Mouse (Mus musculus) lung, postnatal 0 days (tissue): ENCODE measurements at regions not wholly inside any gene's neighbourhood (a gene's known extent, or its start where the extent isn't known, plus 50 kb on each side); places are given as distances from the start of the nearest gene placed in this dataset.

Experiments used
- ATAC-seq: fragments of 200-750 bp; cut with Nextera tagmentation; 2 replicates; pipeline ENCODE4 v1.8.0; 2017; ENCODE audit warnings: moderate library complexity
- DNase-seq: peaks from one replicate; pipeline ENCODE4 v3.0.0-alpha.2; 2016; ENCODE audit warnings: low spot score
- H3K27ac ChIP-seq: fragments of 300-500 bp; sonication (generic); 2 replicates; pipeline ENCODE4 v1.5.1; 2014; ENCODE audit warnings: antibody characterized with exemption, mild to moderate bottlenecking, low read length, mixed read lengths
- H3K27me3 ChIP-seq: fragments of 300-500 bp; sonication (generic); replicated peaks from 2 replicates; pipeline ENCODE4 v1.6.1; 2014; ENCODE audit warnings: low read length, mixed read lengths; ENCODE audit not compliant: insufficient read depth
- H3K36me3 ChIP-seq: fragments of 300-500 bp; sonication (generic); 2 replicates; pipeline ENCODE4 v1.6.1; 2014; ENCODE audit warnings: low read length, mixed read lengths; ENCODE audit not compliant: insufficient read depth
- H3K4me1 ChIP-seq: fragments of 300-500 bp; sonication (generic); 2 replicates; pipeline ENCODE4 v1.6.1; 2014; ENCODE audit warnings: antibody characterized with exemption, low read depth, low read length, mixed read lengths; ENCODE audit not compliant: insufficient read depth
- H3K4me2 ChIP-seq: fragments of 300-500 bp; sonication (generic); replicated peaks from 2 replicates; pipeline ENCODE4 v1.6.1; 2014; ENCODE audit warnings: low read depth, mild to moderate bottlenecking, low read length, moderate library complexity, mixed read lengths
- H3K4me3 ChIP-seq: fragments of 300-500 bp; sonication (generic); 2 replicates; pipeline ENCODE4 v1.5.1; 2014; ENCODE audit warnings: low read depth, low read length
- H3K9ac ChIP-seq: fragments of 300-500 bp; sonication (generic); replicated peaks from 2 replicates; pipeline ENCODE4 v1.6.1; 2014; ENCODE audit warnings: low read depth, mild to moderate bottlenecking
- H3K9me3 ChIP-seq: fragments of 300-500 bp; sonication (generic); 2 replicates; pipeline ENCODE4 v1.6.1; 2016; ENCODE audit warnings: low read length, mixed read lengths
- CTCF ChIP-seq: IDR thresholded peaks from 2 replicates; pipeline ENCODE4 v1.5.1; 2016; ENCODE audit warnings: antibody characterized with exemption, mild to moderate bottlenecking
- EP300 ChIP-seq: IDR thresholded peaks from 2 replicates; pipeline ENCODE4 v1.6.1; 2016; ENCODE audit warnings: antibody characterized with exemption, mild to moderate bottlenecking, control low read depth
- WGBS: fragments of 180-500 bp; shearing (Covaris S2); extraction: QIAGEN DNeasy Blood & Tissue Kit; methylation state at CpG from one replicate; pipeline ENCODE4 v1.1.7; 2014; 5-methylcytosine and 5-hydroxymethylcytosine counted together

DNA sequence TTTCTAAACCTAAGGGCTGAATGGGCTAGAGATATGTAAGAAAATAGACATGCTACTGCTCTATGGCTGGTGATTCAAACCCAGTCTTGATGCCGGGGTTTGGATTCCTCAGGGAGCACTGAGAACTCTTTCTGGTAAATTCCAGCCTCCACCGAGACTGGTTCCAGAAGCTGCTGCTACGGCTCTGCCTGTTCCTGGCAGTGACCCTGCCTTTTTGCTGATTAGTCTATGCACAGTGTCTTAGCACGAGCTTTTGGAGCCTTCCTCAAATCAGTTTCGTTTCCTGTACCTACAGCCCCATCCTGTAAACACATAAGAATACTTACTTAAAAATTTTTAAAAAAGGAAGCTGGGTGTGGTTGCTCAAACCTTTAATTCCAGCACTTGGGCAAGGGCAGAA is 250.9 kb downstream of the Fgf9 start:
- H3K36me3 ChIP-seq = no peaks in the 10 kb centered on the region
- H3K27me3 ChIP-seq = no peaks in the 10 kb centered on the region
- TF ChIP-seq CTCF = no peak
- no peak for TF ChIP-seq EP300
- no peaks in the 10 kb centered on the region for H3K9me3 ChIP-seq
- H3K9ac ChIP-seq = no peak overlapping the region
- H3K4me1 ChIP-seq = no peaks in the 10 kb centered on the region
- H3K4me3 ChIP-seq = no peak overlapping the region
- H3K27ac ChIP-seq = no peak overlapping the region
- H3K4me2 ChIP-seq = no peak overlapping the region
- ATAC-seq (no peak), DNase-seq (peak; percentile 18)
- 68% methylated on average over 5 of the region's 5 CpGs for WGBS

DNA sequence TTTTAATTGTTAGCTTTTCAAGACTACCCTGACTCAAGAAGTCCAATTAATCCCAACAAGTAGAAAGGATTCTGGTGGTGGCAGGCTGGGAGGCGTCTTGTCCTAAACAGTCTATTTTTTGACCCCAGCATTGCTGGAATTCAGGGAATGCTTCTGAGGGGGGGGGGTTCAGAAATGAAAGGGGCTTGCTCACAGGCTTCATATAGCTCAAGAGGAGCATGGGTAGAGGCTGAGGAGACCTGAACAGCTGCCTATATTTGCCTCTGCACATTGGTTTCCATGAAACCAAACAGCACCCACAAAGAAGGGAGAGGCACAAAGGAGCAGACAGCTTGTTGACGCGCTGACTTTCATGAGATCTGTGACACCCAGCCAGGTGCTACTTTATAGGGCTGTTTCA is 247.3 kb downstream of the Fgf9 start:
- TF ChIP-seq CTCF (no peak), EP300 (no peak)
- H3K4me3 ChIP-seq = no peak overlapping the region
- 66% methylated on average over 3 of the region's 3 CpGs for WGBS
- no peak overlapping the region for H3K9ac ChIP-seq
- H3K27ac ChIP-seq = no peak overlapping the region
- DNase-seq (no peak), ATAC-seq (no peak)
- no peak overlapping the region for H3K4me2 ChIP-seq
- no peaks in the 10 kb centered on the region for H3K4me1 ChIP-seq
- no peaks in the 10 kb centered on the region for H3K36me3 ChIP-seq
- H3K9me3 ChIP-seq = no peaks in the 10 kb centered on the region
- H3K27me3 ChIP-seq = no peaks in the 10 kb centered on the region

DNA sequence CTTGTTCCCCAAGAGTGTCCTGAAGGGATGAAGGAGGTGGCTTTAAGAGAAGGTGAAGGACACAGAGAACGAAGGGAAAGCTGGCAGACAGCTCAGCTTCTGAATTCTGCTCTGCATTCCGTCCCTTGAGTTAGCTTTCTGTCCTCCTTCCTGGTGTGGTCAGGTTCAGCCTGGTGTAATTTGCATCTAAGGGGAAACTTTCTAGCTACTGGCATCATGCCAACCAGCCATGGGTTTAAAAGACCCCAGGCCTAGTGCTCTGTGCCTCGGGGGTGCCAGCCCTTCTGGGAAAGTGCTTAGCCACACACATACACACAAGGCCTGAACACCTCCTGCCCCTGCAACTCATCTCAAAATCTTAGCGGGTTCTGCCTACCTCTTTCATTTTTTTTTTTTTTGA is 246.9 kb downstream of the Fgf9 start:
- no peak overlapping the region for H3K9ac ChIP-seq
- 29% methylated on average over 4 of the region's 4 CpGs for WGBS

DNA sequence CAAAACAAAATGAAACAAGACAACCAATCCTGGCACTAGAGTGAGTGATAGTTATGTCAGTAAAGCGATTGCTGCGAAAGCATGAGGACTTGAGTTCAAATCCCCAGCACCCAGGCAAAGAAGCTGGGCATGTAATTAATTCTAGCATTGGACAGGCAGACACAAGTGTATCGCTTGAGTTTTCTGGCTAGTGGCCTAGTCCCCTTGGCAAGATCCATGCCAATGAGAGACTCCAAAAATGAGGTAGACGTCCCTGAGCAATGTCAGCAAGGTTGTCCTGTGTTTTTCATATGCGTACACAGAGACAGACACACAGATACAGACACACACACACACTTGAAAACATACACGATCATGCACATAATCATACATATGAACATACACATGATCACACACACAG is 237.3 kb downstream of the Fgf9 start:
- H3K4me3 ChIP-seq = no peak overlapping the region
- no peaks in the 10 kb centered on the region for H3K27me3 ChIP-seq
- ATAC-seq (no peak), DNase-seq (no peak)
- TF ChIP-seq CTCF (no peak), EP300 (no peak)
- no peak overlapping the region for H3K4me2 ChIP-seq
- H3K9me3 ChIP-seq = no peaks in the 10 kb centered on the region
- WGBS = 95% methylated on average over 6 of the region's 6 CpGs
- H3K27ac ChIP-seq = no peak overlapping the region
- H3K9ac ChIP-seq = no peak overlapping the region
- no peaks in the 10 kb centered on the region for H3K4me1 ChIP-seq
- no peaks in the 10 kb centered on the region for H3K36me3 ChIP-seq

More for the DNA sequence above, 246.9 kb downstream of the Fgf9 start:
- Histone ChIP-seq H3K4me3 (no peak overlapping the region), H3K4me1 (no peaks in the 10 kb centered on the region), H3K9me3 (no peaks in the 10 kb centered on the region), H3K27me3 (no peaks in the 10 kb centered on the region), H3K27ac (no peak overlapping the region), H3K4me2 (no peak overlapping the region), H3K36me3 (no peaks in the 10 kb centered on the region)
- TF ChIP-seq CTCF = no peak
- no peak for TF ChIP-seq EP300
- DNase-seq (no peak), ATAC-seq (no peak)

DNA sequence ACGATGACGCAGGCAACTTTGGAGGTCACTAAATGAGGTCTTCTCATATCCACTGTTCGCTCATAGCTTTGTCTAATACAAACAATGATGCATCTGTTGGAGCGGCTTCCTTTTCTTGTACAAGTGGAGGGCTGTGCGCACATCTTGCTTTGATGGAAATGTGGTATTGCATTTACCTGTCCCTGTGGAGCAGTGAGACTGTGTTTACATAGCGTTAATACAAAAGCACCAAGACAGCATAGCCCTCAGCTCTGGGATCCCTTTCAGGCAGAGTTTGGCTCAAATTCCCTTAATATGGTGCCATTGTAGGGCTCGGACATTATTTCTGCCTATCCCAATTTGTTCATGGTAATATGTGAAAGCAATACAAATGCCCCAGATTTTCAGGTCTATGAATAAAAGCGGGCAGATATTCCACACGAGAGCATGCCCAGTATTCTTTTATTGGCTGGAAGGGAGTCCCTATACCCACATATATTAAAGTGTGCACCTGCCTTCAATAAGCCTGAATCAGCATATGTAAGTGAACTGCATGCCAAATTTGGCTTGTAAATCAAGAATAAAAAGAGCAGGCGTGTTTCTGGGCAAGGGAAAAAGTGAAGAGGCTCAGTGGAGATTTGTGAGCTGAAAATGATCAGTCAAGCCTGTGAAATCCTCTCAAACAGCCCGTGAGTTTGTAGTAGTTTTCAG is 236.6 kb downstream of the Fgf9 start:
- Histone ChIP-seq H3K9ac (no peak overlapping the region), H3K36me3 (no peaks in the 10 kb centered on the region), H3K4me2 (no peak overlapping the region), H3K27ac (no peak overlapping the region), H3K27me3 (no peaks in the 10 kb centered on the region), H3K4me1 (no peaks in the 10 kb centered on the region), H3K9me3 (no peaks in the 10 kb centered on the region), H3K4me3 (no peak overlapping the region)
- DNase-seq (no peak), ATAC-seq (no peak)
- TF ChIP-seq CTCF = no peak
- TF ChIP-seq EP300 = no peak
- WGBS = 81% methylated on average over 11 of the region's 11 CpGs

- H3K27me3 ChIP-seq = no peaks in the 10 kb centered on the region
- peak; percentile 82 for ATAC-seq
- WGBS = 23% methylated on average over 10 of the region's 10 CpGs
- H3K4me3 ChIP-seq = no peak overlapping the region
- DNase-seq = peak; percentile 49
- no peaks in the 10 kb centered on the region for H3K36me3 ChIP-seq
- no peaks in the 10 kb centered on the region for H3K9me3 ChIP-seq
- no peak overlapping the region for H3K9ac ChIP-seq
- H3K27ac ChIP-seq = no peak overlapping the region
- H3K4me2 ChIP-seq = no peak overlapping the region
- TF ChIP-seq CTCF = no peak
- TF ChIP-seq EP300 = no peak
- H3K4me1 ChIP-seq = no peaks in the 10 kb centered on the region
Observed at GRCm38 (mm10) chr14:58300411-58300887, 230.1 kb downstream of the Fgf9 start.
